Mouse (Mus musculus) v-Abl transformed pro-B cells (cell line): ENCODE results near the gene Tmem120b.

Experiments used
- in situ Hi-C, 2 experiments: fragments of 400-800 bp; cut with MboI; formaldehyde crosslinking; loops; one replicate each; pipeline ENCODE4 v1.15.1; 2025; ENCODE audit not compliant: unreplicated experiment in 2 of 2

The Tmem120b gene

GRCm38 (mm10) chr5:123083340-123084050, 15.3 kb downstream of the Tmem120b start:
- in situ Hi-C loops = loop anchor here in 1 of 2 experiments (25.0 kb wide), 1 partner anchor 504 kb away; no protein-coding TSS in a partner anchor

- in situ Hi-C loops = loop anchor here in 1 of 2 experiments (25.0 kb wide), 1 partner anchor 501 kb away; no protein-coding TSS in a partner anchor
Observed at GRCm38 (mm10) chr5:123086501-123086900, 18.3 kb downstream of the Tmem120b start.

GRCm38 (mm10) chr5:123088784-123089183, 20.6 kb downstream of the Tmem120b start:
- in situ Hi-C loops = loop anchor here in 1 of 2 experiments (25.0 kb wide), 1 partner anchor 499 kb away; no protein-coding TSS in a partner anchor

- in situ Hi-C loops = loop anchor here in 1 of 2 experiments (25.0 kb wide), 1 partner anchor 497 kb away; no protein-coding TSS in a partner anchor
Observed at GRCm38 (mm10) chr5:123090560-123091306, 22.5 kb downstream of the Tmem120b start.

GRCm38 (mm10) chr5:123093077-123093633, 24.9 kb downstream of the Tmem120b start:
- in situ Hi-C loops = loop anchor here in 1 of 2 experiments (25.0 kb wide), 1 partner anchor 494 kb away; no protein-coding TSS in a partner anchor

- in situ Hi-C loops = loop anchor here in 1 of 2 experiments (25.0 kb wide), 1 partner anchor 493 kb away; no protein-coding TSS in a partner anchor
Observed at GRCm38 (mm10) chr5:123094238-123094991, 26.2 kb downstream of the Tmem120b start.

- in situ Hi-C loops = loop anchor here in 1 of 2 experiments (25.0 kb wide), 1 partner anchor 491 kb away; no protein-coding TSS in a partner anchor
Observed at GRCm38 (mm10) chr5:123096299-123096698, 28.1 kb downstream of the Tmem120b start.

GRCm38 (mm10) chr5:123098487-123098886, 30.3 kb downstream of the Tmem120b start:
- in situ Hi-C loops = loop anchor here in 1 of 2 experiments (25.0 kb wide), 1 partner anchor 489 kb away; no protein-coding TSS in a partner anchor

GRCm38 (mm10) chr5:123102376-123102775, 34.2 kb downstream of the Tmem120b start:
- in situ Hi-C loops = no loop called here

- in situ Hi-C loops = no loop called here
Observed at GRCm38 (mm10) chr5:123103556-123103955, 35.3 kb downstream of the Tmem120b start.

- in situ Hi-C loops = no loop called here
Observed at GRCm38 (mm10) chr5:123104769-123105168, 36.6 kb downstream of the Tmem120b start.

GRCm38 (mm10) chr5:123109452-123110203, 41.4 kb downstream of the Tmem120b start:
- in situ Hi-C loops = loop anchor here (5.0 kb wide), 2 partner anchors 32 to 47 kb away; no protein-coding TSS in a partner anchor

GRCm38 (mm10) chr5:123110296-123110721, 42.1 kb downstream of the Tmem120b start:
- in situ Hi-C loops = loop anchor here (5.0 kb wide), 2 partner anchors 33 to 48 kb away; no protein-coding TSS in a partner anchor

- in situ Hi-C loops = loop anchor here (5.0 kb wide), 2 partner anchors 37 to 52 kb away; no protein-coding TSS in a partner anchor
Observed at GRCm38 (mm10) chr5:123114109-123114508, 45.9 kb downstream of the Tmem120b start.

- in situ Hi-C loops = loop anchor here (5.0 kb wide), 2 partner anchors 38 to 53 kb away; no protein-coding TSS in a partner anchor
Observed at GRCm38 (mm10) chr5:123114924-123115323, 46.7 kb downstream of the Tmem120b start.

- in situ Hi-C loops = no loop called here
Observed at GRCm38 (mm10) chr5:123116080-123116479, 47.9 kb downstream of the Tmem120b start.

GRCm38 (mm10) chr5:123117257-123117656, 49.0 kb downstream of the Tmem120b start:
- in situ Hi-C loops = no loop called here

- in situ Hi-C loops = no loop called here
Observed at GRCm38 (mm10) chr5:123117773-123118172, 49.6 kb downstream of the Tmem120b start.

- in situ Hi-C loops = no loop called here
Observed at GRCm38 (mm10) chr5:123118826-123119225, 50.6 kb downstream of the Tmem120b start.
